Comparison of ENCODE assay signal across 8 mouse cellular contexts in the genomic region with DNA sequence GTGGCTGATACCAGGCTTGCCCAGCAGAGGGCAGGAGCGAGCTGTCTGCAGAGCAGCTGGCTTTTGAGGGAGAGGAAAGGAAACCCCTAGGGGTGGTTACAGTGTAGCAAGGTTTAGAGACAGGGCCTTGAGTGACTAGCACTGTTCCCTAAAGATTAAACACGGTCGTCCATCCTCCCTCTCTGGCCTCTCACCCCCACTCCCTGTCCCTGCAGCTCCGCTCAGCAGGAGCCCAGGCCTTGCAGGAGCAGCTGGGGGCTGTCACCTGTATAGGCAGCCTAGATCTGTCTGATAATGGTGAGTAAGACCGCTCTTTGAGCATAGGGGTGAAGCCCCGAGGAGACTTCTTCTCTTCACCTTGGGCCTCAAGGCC. TPM values are rescaled to one million over a fixed set of nuclear protein-coding genes. Genes with fewer than 3 reads are reported as not detected.
DNase-seq lines count a peak whose midpoint lies in the region; ATAC-seq and TF ChIP-seq lines count a peak whose summit lies in the region.

No protein-coding gene starts in this region.

- no peaks in the 10 kb centered on the region for H3K9me3 ChIP-seq in CH12.LX (replicated peaks; ENCODE audit: low read length)
- no peaks in the 10 kb centered on the region for H3K9me3 ChIP-seq in heart, postnatal 0 days (replicated peaks; ENCODE audit: control insufficient read depth, low read length)
- no peaks in the 10 kb centered on the region for H3K9me3 ChIP-seq in liver, postnatal 0 days (ENCODE audit: low read length)
- H3K9me3 ChIP-seq in neural tube, embryonic 14.5 days (ENCODE audit: control insufficient read depth, low read length): no peaks in the 10 kb centered on the region

- TF ChIP-seq CTCF in CH12.LX (conservative IDR thresholded peaks at IDR 0.05 in 1 of 2, IDR thresholded peaks at IDR 0.05 in 1 of 2; ENCODE audit: low read depth in 2 of 2, low read length in 2 of 2): peak; percentile 95 to 98
- peak; percentile 99 for TF ChIP-seq CTCF in heart, postnatal 0 days (IDR thresholded peaks at IDR 0.05; ENCODE audit: low read depth)
- TF ChIP-seq CTCF in liver, postnatal 0 days (IDR thresholded peaks at IDR 0.05; ENCODE audit: low read depth): peak; percentile 99

- 0 out of 2 replicates have a peak overlapping the region, but pooled peaks have one; percentile 7 for H3K4me2 ChIP-seq in CH12.LX (ENCODE audit: insufficient read depth, low read depth, poor library complexity, severe bottlenecking)
- H3K4me2 ChIP-seq in heart, postnatal 0 days (ENCODE audit: low read depth, low read length): no peak overlapping the region
- H3K4me2 ChIP-seq in liver, postnatal 0 days (ENCODE audit: low read depth, low read length): no peak overlapping the region
- H3K4me2 ChIP-seq in neural tube, embryonic 14.5 days (ENCODE audit: low read depth, low read length): no peak overlapping the region

- dilution Hi-C loops in CH12.LX (cut with MboI; ENCODE audit: extremely low pct_ligation_motif_present, extremely low pct_unique_long_range_greater_than_20kb, low sequenced_read_pairs): no loop called here

- H3K4me3 ChIP-seq in CH12.LX (replicated peaks in 1 of 3; ENCODE audit: low read depth in 2 of 3, low read length in 2 of 3, poor library complexity in 1 of 3): no peak overlapping the region
- no peak overlapping the region for H3K4me3 ChIP-seq in heart, postnatal 0 days (ENCODE audit: low read depth, low read length)
- no peak overlapping the region for H3K4me3 ChIP-seq in liver, postnatal 0 days (ENCODE audit: low read depth, low read length)
- no peak overlapping the region for H3K4me3 ChIP-seq in neural tube, embryonic 14.5 days (ENCODE audit: low read depth, low read length)

- no peaks in the 10 kb centered on the region for H3K79me2 ChIP-seq in CH12.LX (replicated peaks; ENCODE audit: control insufficient read depth, extremely low read depth, insufficient read depth, poor library complexity, severe bottlenecking)

- DNase-seq in CH12.LX (ENCODE audit: extremely low read depth): peak; percentile 85
- DNase-seq in brain, adult 2 months (ENCODE audit: low read depth, low spot score): peak; percentile 83
- DNase-seq in heart, postnatal 0 days (ENCODE audit: low spot score): peak; percentile 85
- peak; percentile 86 for DNase-seq in kidney, postnatal 14 days
- DNase-seq in liver, postnatal 0 days: peak; percentile 90
- peak; percentile 85 for DNase-seq in testis, postnatal 14 days (ENCODE audit: low spot score)

- no peak for TF ChIP-seq POLR2A in CH12.LX (IDR thresholded peaks at IDR 0.05; ENCODE audit: low read depth, low read length)

- no peak overlapping the region for H3K27ac ChIP-seq in CH12.LX (ENCODE audit: insufficient read depth, low read depth)
- no peak overlapping the region for H3K27ac ChIP-seq in heart, postnatal 0 days (ENCODE audit: low read depth)
- H3K27ac ChIP-seq in liver, postnatal 0 days (ENCODE audit: low read depth): no peak overlapping the region
- H3K27ac ChIP-seq in neural tube, embryonic 14.5 days (ENCODE audit: low read depth, low read length): no peak overlapping the region

- no peak for TF ChIP-seq EP300 in CH12.LX (IDR thresholded peaks at IDR 0.05; ENCODE audit: low read length)
- TF ChIP-seq EP300 in heart, postnatal 0 days (IDR thresholded peaks at IDR 0.05; ENCODE audit: low read depth): no peak
- TF ChIP-seq EP300 in liver, postnatal 0 days (IDR thresholded peaks at IDR 0.05; ENCODE audit: low read depth): no peak

- H3K9ac ChIP-seq in CH12.LX (ENCODE audit: insufficient read depth, low read depth): no peak overlapping the region; the same call in 1 of the 2 replicates
- H3K9ac ChIP-seq in heart, postnatal 0 days (replicated peaks; ENCODE audit: low read depth, low read length): no peak overlapping the region
- H3K9ac ChIP-seq in liver, postnatal 0 days (replicated peaks): no peak overlapping the region
- no peak overlapping the region for H3K9ac ChIP-seq in neural tube, embryonic 14.5 days (replicated peaks; ENCODE audit: low read depth, low read length)

- ATAC-seq in erythroid progenitor cell, adult 5-6 weeks (replicated peaks; ENCODE audit: low FRiP score, poor library complexity, severe bottlenecking): peak; percentile 55
- ATAC-seq in heart, postnatal 0 days (ENCODE audit: insufficient read depth, low read depth): peak; percentile 62
- ATAC-seq in liver, postnatal 0 days: peak; percentile 81
- ATAC-seq in neural tube, embryonic 14.5 days (ENCODE audit: low read depth): peak; percentile 60

- WGBS in heart, postnatal 0 days: 23% methylated on average over 6 of the region's 6 CpGs
- 33% methylated on average over 6 of the region's 6 CpGs for WGBS in liver, postnatal 0 days (ENCODE audit: insufficient replicate concordance)
- 31% methylated on average over 6 of the region's 6 CpGs for WGBS in neural tube, embryonic 14.5 days

- H3K36me3 ChIP-seq in CH12.LX (replicated peaks in 1 of 2; ENCODE audit: control insufficient read depth in 1 of 2, insufficient read depth in 1 of 2, low read length in 1 of 2): peaks cover 0 to 78% of the 10 kb centered on the region in 2 experiments
- no peaks in the 10 kb centered on the region for H3K36me3 ChIP-seq in heart, postnatal 0 days (replicated peaks; ENCODE audit: control insufficient read depth, insufficient read depth, low read length)
- H3K36me3 ChIP-seq in liver, postnatal 0 days (replicated peaks; ENCODE audit: insufficient read depth, low read length): no peaks in the 10 kb centered on the region
- H3K36me3 ChIP-seq in neural tube, embryonic 14.5 days (ENCODE audit: control insufficient read depth, insufficient read depth, low read length): peaks cover 37% of the 10 kb centered on the region

- H3K27me3 ChIP-seq in CH12.LX (replicated peaks): no peaks in the 10 kb centered on the region
- no peaks in the 10 kb centered on the region for H3K27me3 ChIP-seq in heart, postnatal 0 days (ENCODE audit: control insufficient read depth, insufficient read depth, low read length)
- 0 out of 2 replicates have a peak, but pooled peaks cover 2% of the 10 kb centered on the region for H3K27me3 ChIP-seq in liver, postnatal 0 days (ENCODE audit: insufficient read depth, low read length)
- H3K27me3 ChIP-seq in neural tube, embryonic 14.5 days (ENCODE audit: control insufficient read depth, insufficient read depth, low read length): no peaks in the 10 kb centered on the region

- peaks cover 17 to 37% of the 10 kb centered on the region in 2 experiments for H3K4me1 ChIP-seq in CH12.LX (ENCODE audit: control insufficient read depth in 1 of 2, insufficient read depth in 2 of 2)
- peaks cover 8% of the 10 kb centered on the region for H3K4me1 ChIP-seq in heart, postnatal 0 days (ENCODE audit: control insufficient read depth, insufficient read depth)
- H3K4me1 ChIP-seq in liver, postnatal 0 days (ENCODE audit: insufficient read depth): no peaks in the 10 kb centered on the region
- H3K4me1 ChIP-seq in neural tube, embryonic 14.5 days (ENCODE audit: control insufficient read depth, insufficient read depth, low read length): no peaks in the 10 kb centered on the region; the same call in 1 of the 2 replicates

- in situ Hi-C loops in CH12.LX (cut with MboI; ENCODE audit: low pct_ligation_motif_present, low pct_unique_long_range_greater_than_20kb, low sequenced_read_pairs): no loop called here

- peak; percentile 95 for TF ChIP-seq RAD21 in CH12.LX (IDR thresholded peaks at IDR 0.05; ENCODE audit: low read depth, low read length)

RNA-seq across cellular contexts. Expression of gene Carmil3, which starts 7.0 kb away (rescaled TPM):
- 1.3 and 2.3 TPM in 2 replicates for total RNA-seq in CH12.LX (2012; rRNA removed)
- total RNA-seq in CH12.LX (2014; rRNA removed): 1.00 and 1.9 TPM in 2 replicates
- 5.2 and 6.0 TPM in 2 replicates for polyA plus RNA-seq in CH12.LX (2012; ENCODE audit: insufficient read length, low read depth)
- 0.42 TPM in 1 of 2 replicates, not detected in the other for total RNA-seq in erythroid progenitor cell, adult 5-6 weeks (2015; ENCODE audit: low replicate concordance)
- total RNA-seq in erythroid progenitor cell, adult 5-6 weeks (2017; ENCODE audit: low replicate concordance): 0.13 TPM in 1 of 2 replicates, not detected in the other
- total RNA-seq in heart, postnatal 0 days (2014; rRNA removed; ENCODE audit: low replicate concordance): 3.4 and 6.1 TPM in 2 replicates
- 0.49 and 0.56 TPM in 2 replicates for polyA plus RNA-seq in heart, postnatal 0 days (2015; fragmentation: Nextera tagmentation; extraction: Ambion mirVana)
- 0.06 and 0.08 TPM in 2 replicates for polyA plus RNA-seq in liver, postnatal 0 days (2015; fragmentation: Nextera tagmentation; extraction: Ambion mirVana)
- polyA plus RNA-seq in neural tube, embryonic 14.5 days (2014; fragmentation: Nextera tagmentation; extraction: Ambion mirVana): 28.5 and 46.2 TPM in 2 replicates

RNA-seq across cellular contexts. Expression of gene Cpne6, which starts 12.8 kb away (rescaled TPM):
- total RNA-seq in CH12.LX (2012; rRNA removed) (not detected in 2 replicates), CH12.LX (2014; rRNA removed) (not detected in 2 replicates)
- not detected in 2 replicates for polyA plus RNA-seq in CH12.LX (2012; ENCODE audit: insufficient read length, low read depth)
- total RNA-seq in erythroid progenitor cell, adult 5-6 weeks (2015; ENCODE audit: low replicate concordance): not detected in 2 replicates
- total RNA-seq in erythroid progenitor cell, adult 5-6 weeks (2017; ENCODE audit: low replicate concordance): not detected in 2 replicates
- total RNA-seq in heart, postnatal 0 days (2014; rRNA removed; ENCODE audit: low replicate concordance): 0.08 TPM in 1 of 2 replicates, not detected in the other
- 0.08 and 0.26 TPM in 2 replicates for polyA plus RNA-seq in heart, postnatal 0 days (2015; fragmentation: Nextera tagmentation; extraction: Ambion mirVana)
- polyA plus RNA-seq in liver, postnatal 0 days (2015; fragmentation: Nextera tagmentation; extraction: Ambion mirVana): not detected in 2 replicates
- 13.3 and 16.3 TPM in 2 replicates for polyA plus RNA-seq in neural tube, embryonic 14.5 days (2014; fragmentation: Nextera tagmentation; extraction: Ambion mirVana)

RNA-seq across cellular contexts. Expression of gene Dhrs4, which starts 18.9 kb away (rescaled TPM):
- total RNA-seq in CH12.LX (2012; rRNA removed) (37.3 and 40.3 TPM in 2 replicates), CH12.LX (2014; rRNA removed) (24.7 and 27.9 TPM in 2 replicates)
- 60.2 and 77.6 TPM in 2 replicates for polyA plus RNA-seq in CH12.LX (2012; ENCODE audit: insufficient read length, low read depth)
- 15.5 and 26.4 TPM in 2 replicates for total RNA-seq in erythroid progenitor cell, adult 5-6 weeks (2015; ENCODE audit: low replicate concordance)
- 21.8 and 34.7 TPM in 2 replicates for total RNA-seq in erythroid progenitor cell, adult 5-6 weeks (2017; ENCODE audit: low replicate concordance)
- total RNA-seq in heart, postnatal 0 days (2014; rRNA removed; ENCODE audit: low replicate concordance): 36.5 and 48.8 TPM in 2 replicates
- 82.5 and 83.3 TPM in 2 replicates for polyA plus RNA-seq in heart, postnatal 0 days (2015; fragmentation: Nextera tagmentation; extraction: Ambion mirVana)
- polyA plus RNA-seq in liver, postnatal 0 days (2015; fragmentation: Nextera tagmentation; extraction: Ambion mirVana): 177 TPM in 2 replicates
- 7.6 and 16.7 TPM in 2 replicates for polyA plus RNA-seq in neural tube, embryonic 14.5 days (2014; fragmentation: Nextera tagmentation; extraction: Ambion mirVana)

RNA-seq across cellular contexts. Expression of gene Nrl, which starts 27.3 kb away (rescaled TPM):
- 0.13 and 0.29 TPM in 2 replicates for total RNA-seq in CH12.LX (2012; rRNA removed)
- 0.14 and 0.86 TPM in 2 replicates for total RNA-seq in CH12.LX (2014; rRNA removed)
- 0.20 TPM in 1 of 2 replicates, not detected in the other for polyA plus RNA-seq in CH12.LX (2012; ENCODE audit: insufficient read length, low read depth)
- total RNA-seq in erythroid progenitor cell, adult 5-6 weeks (2015; ENCODE audit: low replicate concordance): 0.84 TPM in 1 of 2 replicates, not detected in the other
- total RNA-seq in erythroid progenitor cell, adult 5-6 weeks (2017; ENCODE audit: low replicate concordance): 0.51 and 0.98 TPM in 2 replicates
- not detected in 2 replicates for total RNA-seq in heart, postnatal 0 days (2014; rRNA removed; ENCODE audit: low replicate concordance)
- polyA plus RNA-seq in heart, postnatal 0 days (2015; fragmentation: Nextera tagmentation; extraction: Ambion mirVana): not detected in 2 replicates
- polyA plus RNA-seq in liver, postnatal 0 days (2015; fragmentation: Nextera tagmentation; extraction: Ambion mirVana): not detected in 2 replicates
- polyA plus RNA-seq in neural tube, embryonic 14.5 days (2014; fragmentation: Nextera tagmentation; extraction: Ambion mirVana): 0.13 and 0.20 TPM in 2 replicates

RNA-seq across cellular contexts. Expression of gene Pck2, which starts 42.6 kb away (rescaled TPM):
- total RNA-seq in CH12.LX (2012; rRNA removed) (105 and 286 TPM in 2 replicates), CH12.LX (2014; rRNA removed) (113 and 120 TPM in 2 replicates)
- 144 and 149 TPM in 2 replicates for polyA plus RNA-seq in CH12.LX (2012; ENCODE audit: insufficient read length, low read depth)
- total RNA-seq in erythroid progenitor cell, adult 5-6 weeks (2015; ENCODE audit: low replicate concordance): 79.3 and 89.7 TPM in 2 replicates
- 112 and 125 TPM in 2 replicates for total RNA-seq in erythroid progenitor cell, adult 5-6 weeks (2017; ENCODE audit: low replicate concordance)
- total RNA-seq in heart, postnatal 0 days (2014; rRNA removed; ENCODE audit: low replicate concordance): 48.3 and 85.2 TPM in 2 replicates
- 22.6 and 24.2 TPM in 2 replicates for polyA plus RNA-seq in heart, postnatal 0 days (2015; fragmentation: Nextera tagmentation; extraction: Ambion mirVana)
- 19.9 and 20.7 TPM in 2 replicates for polyA plus RNA-seq in liver, postnatal 0 days (2015; fragmentation: Nextera tagmentation; extraction: Ambion mirVana)
- polyA plus RNA-seq in neural tube, embryonic 14.5 days (2014; fragmentation: Nextera tagmentation; extraction: Ambion mirVana): 17.6 and 19.5 TPM in 2 replicates

Comparison
In these comparisons a context has a peak if more than half of its experiments do, and no peak if none do; other contexts are left out.
1. RNA of gene Cpne6, which starts 12.8 kb away (polyA plus RNA-seq): 13.3 to 16.3 TPM in neural tube, embryonic 14.5 days; 0.08 to 0.26 TPM in heart, postnatal 0 days, not detected in CH12.LX and not detected in liver, postnatal 0 days; every median in the first group is over 10 times any median in the second.
2. Peak in every context shown above with its lines, with median percentiles within 50 percentile points of each other: DNase-seq, CTCF ChIP-seq and ATAC-seq.